Mouse (Mus musculus): ENCODE data around the gene Tpgs1.

The Tpgs1 gene

DNA sequence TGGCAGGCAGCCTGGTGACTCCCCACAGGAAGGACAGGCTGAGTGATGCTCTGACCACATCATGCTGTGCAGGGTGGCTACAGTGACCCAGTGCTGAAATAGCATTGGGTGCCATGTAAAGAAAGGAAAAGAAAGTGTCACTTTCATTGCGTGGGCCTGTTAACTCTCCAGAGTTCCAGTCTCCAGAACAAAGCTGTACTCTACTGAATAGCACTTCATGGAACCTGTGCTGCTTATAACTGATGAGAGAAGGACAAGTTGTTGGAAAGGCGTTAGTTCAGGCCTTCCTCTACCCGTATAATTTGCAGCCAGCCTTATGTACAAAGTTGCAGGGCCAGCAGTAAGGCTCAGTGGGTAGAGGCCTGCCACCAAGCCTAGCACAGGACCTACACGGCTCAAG is 19.6 kb downstream of the Tpgs1 start, which contains the start of gene Gzmm:
Gene Gzmm (plus strand): TSS at position 301 of the 400 bp plus-strand sequence.
- in situ Hi-C loops (cut with MboI, MseI): loop anchor here in 1 of 2 experiments (5.0 kb wide), 1 partner anchor 359 kb away; the partner anchor contains the start of gene Gpx4

DNA sequence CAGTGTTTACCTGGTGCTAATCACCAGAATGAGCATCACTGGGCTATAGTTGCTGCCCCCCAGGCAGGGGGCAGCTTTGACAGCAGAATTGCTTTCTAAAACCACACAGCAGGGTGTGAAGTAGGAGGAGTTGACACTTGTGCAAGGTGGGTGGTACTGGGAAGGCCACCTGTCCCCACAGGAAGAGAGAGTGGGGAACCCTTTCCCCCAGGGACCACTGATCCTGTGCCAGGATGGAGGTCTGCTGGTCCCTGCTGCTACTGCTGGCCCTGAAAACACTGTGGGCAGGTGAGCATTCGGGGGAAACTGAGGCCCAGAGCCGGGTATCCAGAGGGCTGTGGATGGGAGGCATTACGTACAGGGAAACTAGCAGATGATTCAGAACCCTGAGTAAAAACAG is 20.0 kb downstream of the Tpgs1 start:
- in situ Hi-C loops (cut with MboI, MseI): loop anchor here in 1 of 2 experiments (5.0 kb wide), 1 partner anchor 358 kb away; the partner anchor contains the start of gene Gpx4

DNA sequence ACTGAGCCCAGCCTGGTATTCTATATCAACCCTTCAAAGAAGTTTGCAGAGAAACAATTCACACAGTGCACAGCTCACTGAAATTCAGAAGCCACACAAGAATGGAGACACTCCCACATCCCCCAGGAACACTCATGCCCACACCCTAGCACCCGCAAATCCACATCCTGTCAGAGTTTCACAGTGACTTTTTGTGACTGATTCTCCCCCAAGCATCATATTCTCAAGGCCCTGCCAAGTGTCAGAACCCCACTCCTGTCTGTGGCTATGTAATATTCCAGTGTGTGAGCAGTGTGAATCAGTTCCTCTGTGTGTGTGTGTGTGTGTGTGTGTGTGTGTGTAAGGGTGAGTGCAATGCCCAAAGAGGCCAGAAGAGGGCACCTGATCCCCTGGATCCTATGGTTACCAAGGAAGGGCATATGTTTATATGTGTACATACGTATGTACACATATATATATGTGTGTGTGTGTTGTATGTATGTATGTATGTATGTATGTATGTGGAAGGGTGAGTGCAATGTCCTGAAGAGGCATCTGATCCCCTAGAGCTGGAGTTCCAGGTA is 22.9 kb downstream of the Tpgs1 start:
- in situ Hi-C loops (cut with MboI, MseI): no loop called here

DNA sequence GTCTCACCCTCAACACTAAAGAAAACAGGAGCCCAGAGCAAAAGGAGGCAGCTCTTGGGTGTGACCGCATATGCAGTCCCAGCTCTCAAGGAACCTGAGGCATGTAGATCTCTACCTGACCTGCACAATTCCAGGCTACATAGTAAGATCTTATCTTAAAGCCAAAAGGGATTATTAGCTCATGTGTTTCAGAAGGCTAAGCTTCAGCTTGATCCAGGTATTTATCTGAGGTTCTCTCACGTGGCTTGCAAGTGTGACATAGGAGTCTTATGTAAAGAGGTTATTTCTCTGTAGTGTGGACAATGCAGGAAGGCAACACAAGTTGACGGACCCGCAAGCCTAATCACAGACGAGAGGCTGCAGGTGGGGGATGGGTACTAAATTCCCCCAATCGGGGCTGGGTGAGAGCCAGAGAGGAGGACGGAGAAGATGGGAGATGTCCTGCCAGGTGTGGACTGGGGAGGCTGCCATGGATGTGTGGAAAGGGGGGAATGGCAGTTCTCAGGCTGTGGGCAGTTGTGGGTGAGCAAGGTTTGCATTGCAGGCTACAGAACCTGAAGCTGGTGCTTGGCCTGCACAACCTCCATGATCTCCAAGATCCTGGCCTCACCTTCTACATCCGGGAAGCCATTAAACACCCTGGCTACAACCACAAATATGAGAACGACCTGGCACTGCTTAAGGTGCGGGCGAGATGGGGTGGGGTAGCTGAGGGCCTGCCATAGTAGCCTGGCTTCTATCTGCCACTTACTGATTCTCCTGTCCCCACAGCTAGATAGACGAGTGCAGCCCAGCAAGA is 24.6 kb downstream of the Tpgs1 start:
- in situ Hi-C loops (cut with MboI, MseI): no loop called here

DNA sequence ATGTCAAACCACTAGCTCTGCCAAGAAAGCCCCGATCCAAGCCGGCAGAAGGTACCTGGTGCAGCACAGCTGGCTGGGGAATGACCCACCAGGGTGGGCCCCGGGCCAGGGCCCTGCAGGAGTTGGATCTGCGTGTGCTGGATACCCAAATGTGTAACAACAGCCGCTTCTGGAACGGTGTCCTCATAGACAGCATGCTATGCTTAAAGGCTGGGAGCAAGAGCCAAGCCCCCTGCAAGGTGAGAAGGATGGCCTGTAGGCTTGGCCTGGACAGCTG is 25.1 kb downstream of the Tpgs1 start:
- in situ Hi-C loops (cut with MboI, MseI): no loop called here

DNA sequence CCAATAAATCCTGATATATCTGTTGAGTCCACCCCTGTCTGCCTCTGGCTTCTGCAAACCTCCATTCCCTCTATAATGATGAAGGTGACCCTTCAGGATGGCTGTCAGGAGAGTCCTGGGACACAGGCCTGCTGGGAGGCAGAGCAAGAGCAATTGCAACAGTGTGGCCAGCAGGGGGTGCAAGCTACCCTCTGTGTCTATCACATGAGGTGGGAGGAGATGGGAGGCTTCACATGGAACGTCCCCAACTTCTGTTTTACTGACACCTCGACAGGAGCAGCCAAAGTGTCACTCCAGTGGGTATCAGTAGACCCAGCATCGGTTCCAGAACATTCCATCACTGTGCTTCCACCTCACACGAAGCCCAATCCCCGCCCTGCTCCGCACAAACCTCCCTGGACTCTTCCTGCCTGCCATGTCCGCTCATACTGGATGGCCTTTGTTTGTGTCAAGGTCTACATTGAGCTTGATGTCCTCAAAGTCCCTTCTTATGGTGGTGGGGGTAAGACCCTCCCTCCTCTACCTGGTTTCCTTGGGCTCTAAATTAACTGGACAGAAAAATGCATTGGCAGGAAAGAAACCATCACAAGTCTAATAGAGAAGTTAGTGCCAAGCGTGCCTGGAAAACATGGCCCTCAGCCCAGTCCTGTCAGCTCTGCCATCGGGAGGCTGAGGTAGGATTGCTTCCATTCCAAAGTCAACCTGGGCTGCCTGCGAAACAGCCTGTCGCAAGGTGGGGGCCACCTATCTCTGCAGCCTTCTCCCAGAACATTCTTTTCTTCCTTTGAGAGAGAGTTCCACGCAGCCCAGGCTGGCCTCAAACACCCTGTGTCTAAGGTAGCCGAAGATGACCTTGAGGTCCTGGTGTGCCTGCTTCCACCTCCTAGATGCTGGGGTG is 26.3 kb downstream of the Tpgs1 start:
- in situ Hi-C loops (cut with MboI, MseI): loop anchor here in 1 of 2 experiments (5.0 kb wide), 1 partner anchor 82 kb away; the partner anchor contains the start of gene Fstl3

DNA sequence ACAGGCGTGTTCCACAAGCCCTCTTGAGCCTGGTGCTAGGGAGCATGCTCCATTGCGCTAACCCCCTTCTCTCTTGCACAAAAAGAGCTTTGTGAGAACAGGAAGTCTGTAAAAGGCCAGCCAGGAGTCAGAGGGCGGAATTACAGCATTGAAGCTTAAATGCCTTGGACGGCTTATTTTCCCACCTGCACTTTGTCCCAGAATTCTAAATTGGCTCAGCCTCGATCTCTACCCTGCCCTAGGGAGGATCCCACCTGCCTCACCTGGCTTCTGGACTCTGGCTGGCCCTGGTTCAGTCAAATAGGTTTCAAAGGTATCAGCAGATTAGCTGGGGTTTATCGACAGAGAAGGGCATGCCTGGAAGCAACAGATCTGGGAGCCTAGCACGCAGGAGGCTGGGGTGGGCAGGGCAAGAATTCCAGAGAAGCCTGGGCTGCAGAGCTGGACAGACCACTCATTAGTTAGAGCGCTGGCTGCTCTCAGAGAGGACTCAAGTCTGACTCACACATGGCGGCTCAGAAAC is 27.0 kb downstream of the Tpgs1 start:
- in situ Hi-C loops (cut with MboI, MseI): loop anchor here in 1 of 2 experiments (5.0 kb wide), 1 partner anchor 81 kb away; the partner anchor contains the start of gene Fstl3

DNA sequence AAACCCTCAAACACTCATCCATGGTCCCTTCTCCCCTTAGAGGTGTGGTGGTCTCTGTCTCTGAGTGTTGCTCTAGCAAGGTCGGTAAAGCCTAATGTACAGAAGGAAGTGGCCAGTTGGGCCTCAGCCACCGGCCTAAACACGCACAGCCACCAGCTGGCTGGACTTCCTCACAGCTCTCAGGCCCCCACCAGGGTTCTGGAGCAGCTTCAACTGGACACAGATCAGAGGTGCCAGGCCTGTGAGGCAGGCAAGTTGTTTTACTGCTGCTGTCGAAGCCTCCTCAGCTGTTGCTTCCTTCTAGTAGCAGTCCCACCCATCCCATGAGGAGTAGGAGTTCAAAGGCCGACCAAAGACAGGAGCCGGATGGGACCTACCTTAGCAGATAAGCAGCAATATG is 28.7 kb downstream of the Tpgs1 start:
- in situ Hi-C loops (cut with MboI, MseI): loop anchor here in 1 of 2 experiments (5.0 kb wide), 1 partner anchor 79 kb away; the partner anchor contains the start of gene Fstl3

DNA sequence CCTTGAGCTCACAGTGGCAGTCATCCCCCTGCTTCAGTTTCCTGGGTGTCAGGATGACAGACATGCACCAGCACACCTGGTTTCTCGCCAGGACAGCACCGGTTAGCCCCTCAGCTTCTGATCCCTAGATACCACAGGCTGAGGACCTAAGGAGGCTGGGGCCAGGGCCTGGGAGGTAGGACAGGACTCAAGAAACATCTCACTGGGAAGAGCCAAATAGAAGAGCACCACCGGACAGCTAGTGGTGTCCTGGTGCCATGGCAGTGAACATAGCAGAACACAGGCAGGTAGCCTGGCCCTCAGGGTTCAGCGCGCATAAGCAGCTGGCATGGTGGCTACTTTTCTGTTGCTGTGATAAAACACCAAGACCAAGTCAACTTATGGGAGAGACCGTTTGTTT is 29.3 kb downstream of the Tpgs1 start:
- in situ Hi-C loops (cut with MboI, MseI): loop anchor here in 1 of 2 experiments (5.0 kb wide), 1 partner anchor 79 kb away; the partner anchor contains the start of gene Fstl3

DNA sequence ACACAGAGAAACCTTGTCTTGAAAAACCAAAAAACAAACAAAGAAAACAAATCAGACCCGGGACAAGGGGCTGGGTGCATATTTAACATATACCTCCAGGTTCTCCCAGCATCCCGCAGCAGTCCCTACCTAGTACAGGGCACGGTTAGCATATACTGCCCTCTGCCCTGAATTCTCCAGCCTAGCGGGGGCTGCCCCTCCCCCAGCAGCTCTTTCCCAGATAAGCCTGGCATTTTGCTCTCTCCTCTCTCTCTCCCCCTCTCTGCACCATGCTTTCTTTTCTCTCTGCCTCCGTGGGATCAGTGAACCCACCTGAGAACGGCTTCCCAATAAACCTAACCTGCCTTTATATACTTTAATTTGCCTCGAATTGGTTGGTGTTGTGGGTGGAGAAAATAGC is 31.5 kb downstream of the Tpgs1 start:
- in situ Hi-C loops (cut with MboI, MseI): loop anchor here in 1 of 2 experiments (25.0 kb wide), 1 partner anchor 1713 kb away; the partner anchor contains the start of gene 1810043G02Rik

DNA sequence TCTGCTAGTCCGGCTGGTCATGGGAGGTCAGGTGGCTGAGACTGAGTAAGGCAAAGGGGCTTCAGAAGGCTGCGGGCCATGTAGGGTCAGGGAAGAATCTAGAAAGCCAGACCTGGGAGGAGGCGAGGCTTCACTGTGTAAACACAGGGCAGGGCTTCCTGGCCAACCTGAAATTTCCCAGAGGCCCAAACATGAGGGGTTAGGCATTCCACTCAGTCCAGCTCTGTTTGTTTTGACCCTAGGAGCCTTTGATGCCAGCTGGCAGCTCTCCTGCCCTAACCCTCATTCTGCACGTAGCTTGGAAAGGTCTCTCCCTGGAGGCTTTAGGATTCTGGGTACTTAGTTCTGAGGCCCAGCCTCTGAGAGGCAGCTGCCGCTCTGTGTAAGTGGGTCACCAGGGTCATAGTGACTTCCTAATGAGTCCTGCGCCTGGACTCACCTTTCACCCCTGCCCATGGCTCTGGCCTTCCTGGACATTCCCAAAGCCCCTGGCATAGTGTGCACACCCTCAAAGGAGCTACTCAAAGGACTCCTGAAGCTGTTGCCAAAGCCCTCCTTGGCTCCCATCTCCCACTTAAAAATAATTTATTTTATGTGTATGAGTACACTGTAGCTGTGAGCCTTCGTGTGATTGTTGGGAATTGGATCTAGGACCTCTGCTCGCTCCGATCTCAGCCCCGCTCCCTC is 32.4 kb downstream of the Tpgs1 start:
- in situ Hi-C loops (cut with MboI, MseI): loop anchor here in 1 of 2 experiments (25.0 kb wide), 1 partner anchor 1714 kb away; the partner anchor contains the start of gene 1810043G02Rik

DNA sequence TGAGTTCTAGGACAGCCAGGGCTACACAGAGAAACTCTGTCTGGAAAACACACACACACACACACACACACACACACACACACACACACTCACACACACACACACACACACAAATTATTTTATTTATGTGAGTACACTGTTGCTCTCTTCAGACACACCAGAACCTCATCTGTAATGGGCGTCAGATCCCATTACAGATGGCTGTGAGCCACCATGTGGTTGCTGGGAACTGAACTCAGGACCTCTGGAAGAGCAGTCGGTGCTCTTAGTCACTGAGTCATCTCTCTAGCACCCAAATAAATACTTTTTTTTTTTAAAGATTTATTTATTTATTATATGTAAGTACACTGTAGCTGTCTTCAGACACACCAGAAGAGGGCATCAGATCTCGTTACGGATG is 33.8 kb downstream of the Tpgs1 start:
- in situ Hi-C loops (cut with MboI, MseI): loop anchor here in 1 of 2 experiments (25.0 kb wide), 1 partner anchor 1716 kb away; the partner anchor contains the start of gene 1810043G02Rik

DNA sequence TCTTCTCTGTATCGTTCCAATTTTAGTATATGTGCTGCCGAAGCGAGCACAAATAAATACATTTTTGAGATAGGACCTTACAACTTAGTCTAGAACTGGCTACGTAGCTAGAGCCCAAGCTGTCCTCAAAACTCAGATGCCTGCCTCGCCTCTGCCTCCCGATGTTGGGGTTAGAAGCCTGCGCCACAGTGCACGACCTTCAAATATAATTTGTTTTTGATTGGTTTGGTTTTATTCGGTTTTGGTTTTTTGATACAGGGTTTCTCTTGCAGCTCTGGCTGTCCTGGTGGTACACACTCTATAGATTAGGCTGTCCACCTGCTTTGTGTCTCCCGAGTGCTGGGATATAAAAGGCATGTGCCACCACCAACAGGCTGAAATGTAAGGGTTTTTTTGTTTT is 34.4 kb downstream of the Tpgs1 start:
- in situ Hi-C loops (cut with MboI, MseI): loop anchor here in 1 of 2 experiments (25.0 kb wide), 1 partner anchor 1716 kb away; the partner anchor contains the start of gene 1810043G02Rik

DNA sequence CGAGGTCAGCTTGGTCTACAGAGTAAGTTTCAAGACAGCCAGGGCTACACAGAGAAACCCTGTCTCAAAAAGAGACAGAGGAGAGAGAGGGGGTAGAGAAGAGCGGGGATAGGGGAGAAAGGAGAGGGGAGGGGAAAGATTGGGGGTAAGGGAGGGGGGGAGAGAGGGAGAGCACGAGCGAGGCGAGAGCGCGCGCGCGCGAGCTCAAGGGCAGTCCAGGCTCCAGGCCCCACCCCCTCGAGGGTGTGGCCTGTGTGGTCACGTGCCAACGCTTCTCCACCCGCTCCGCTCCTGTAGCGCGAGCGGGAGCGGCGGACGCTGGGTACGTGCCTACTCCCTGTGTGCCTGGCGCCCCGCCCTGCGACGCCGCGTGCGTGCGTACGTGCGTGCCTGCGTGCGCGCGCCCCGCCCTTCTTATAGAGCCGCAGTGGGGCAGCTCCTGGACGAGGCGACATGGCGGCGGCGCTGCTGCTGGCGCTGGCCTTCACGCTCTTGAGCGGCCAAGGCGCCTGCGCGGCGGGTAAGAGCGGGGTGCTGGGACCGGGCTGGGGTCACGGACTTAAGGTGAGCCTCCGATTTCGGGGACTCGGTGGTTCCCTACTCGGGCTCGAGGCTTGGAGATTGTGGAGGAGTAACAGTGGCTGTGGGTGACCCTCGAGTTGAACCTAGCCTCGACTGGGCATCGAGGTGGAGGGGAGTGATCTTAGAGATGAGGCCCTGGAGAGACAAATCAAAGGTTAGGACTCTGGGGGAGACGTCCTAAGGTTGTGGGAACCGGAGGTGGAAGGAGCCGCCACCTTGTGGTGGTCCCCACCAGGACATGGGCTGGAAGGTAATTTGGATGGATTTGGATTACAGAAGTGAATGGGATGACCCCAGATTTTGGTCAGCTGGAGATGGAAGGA is 35.1 kb downstream of the Tpgs1 start, which contains the start of gene Bsg:
Gene Bsg (plus strand): TSS at position 427 of the 905 bp plus-strand sequence.
- in situ Hi-C loops (cut with MboI, MseI): loop anchor here in 1 of 2 experiments (25.0 kb wide), 1 partner anchor 1717 kb away; the partner anchor contains the start of gene 1810043G02Rik

DNA sequence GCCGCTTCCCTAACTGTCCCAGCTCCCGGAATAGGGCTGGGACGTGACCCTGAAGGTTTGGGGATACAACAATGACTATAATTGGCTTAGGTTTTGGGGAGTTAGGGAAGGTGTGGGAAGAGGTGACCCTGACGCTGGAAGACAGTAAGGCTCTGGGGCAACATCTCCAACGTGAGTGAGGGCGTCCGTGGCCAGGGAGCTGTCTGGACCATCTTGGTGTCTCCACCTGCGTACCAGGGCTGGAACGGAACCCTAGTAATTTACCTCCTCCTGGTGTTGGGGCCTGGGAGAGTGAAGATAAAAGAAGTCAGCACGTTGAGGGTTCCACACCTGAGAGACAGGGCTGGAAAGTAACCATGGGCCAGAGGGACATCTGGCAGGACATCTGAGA is 35.8 kb downstream of the Tpgs1 start:
- in situ Hi-C loops (cut with MboI, MseI): loop anchor here in 1 of 2 experiments (25.0 kb wide), 1 partner anchor 1718 kb away; the partner anchor contains the start of gene 1810043G02Rik

DNA sequence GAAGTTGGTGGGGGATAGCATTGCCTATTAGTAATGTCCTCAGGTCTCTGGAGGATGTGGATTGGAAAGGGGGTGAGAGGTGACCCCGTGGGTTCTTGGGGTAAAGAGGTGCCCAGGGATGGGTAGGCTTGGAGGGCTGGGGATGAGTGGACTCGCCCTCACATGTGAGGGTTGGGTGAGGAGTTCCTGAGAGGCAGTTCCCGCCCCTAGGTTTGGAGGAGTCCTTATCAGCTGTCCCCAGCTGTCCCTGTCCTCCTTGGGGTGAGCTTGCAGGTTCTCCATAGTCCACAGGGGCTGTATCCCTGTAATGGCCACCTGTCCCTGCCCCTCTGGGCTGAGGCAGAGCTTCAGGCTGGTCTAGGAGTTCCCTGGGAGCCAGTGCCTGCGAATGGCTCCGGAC is 36.8 kb downstream of the Tpgs1 start:
- in situ Hi-C loops (cut with MboI, MseI): loop anchor here in 1 of 2 experiments (25.0 kb wide), 1 partner anchor 1719 kb away; the partner anchor contains the start of gene 1810043G02Rik

DNA sequence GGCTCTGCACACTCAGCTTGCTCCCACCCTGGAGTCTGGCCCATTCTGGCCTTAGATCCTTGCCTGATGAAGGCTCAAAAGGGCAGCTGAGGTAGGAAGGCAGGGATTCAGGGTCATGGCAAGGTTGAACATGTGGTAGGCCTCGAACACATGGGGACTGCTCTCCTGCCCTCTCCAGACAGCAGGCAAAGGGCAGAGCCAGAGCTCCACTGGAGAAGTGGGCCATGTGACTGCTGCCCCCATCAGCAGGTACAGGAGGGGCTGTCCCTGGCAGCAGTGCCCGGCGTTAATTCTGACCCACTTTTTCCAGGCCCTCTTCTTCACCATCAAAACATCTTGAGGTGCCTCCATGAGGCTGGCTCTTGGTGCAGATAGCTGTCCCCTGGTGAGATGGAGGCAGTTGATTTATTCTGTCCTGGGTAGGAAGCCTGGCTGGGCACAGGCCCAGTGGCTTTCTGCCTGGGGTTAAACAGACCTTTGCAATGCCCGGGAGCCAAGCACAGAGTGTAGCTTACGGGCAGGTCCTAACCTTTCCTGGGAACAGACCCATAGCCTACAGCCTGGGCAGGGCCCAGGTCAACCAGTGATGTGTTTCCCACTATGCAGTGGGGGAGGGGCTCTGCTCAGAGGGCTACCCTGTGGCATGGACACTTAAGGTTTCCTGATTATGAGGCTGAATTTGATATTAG is 37.4 kb downstream of the Tpgs1 start:
- in situ Hi-C loops (cut with MboI, MseI): loop anchor here in 1 of 2 experiments (25.0 kb wide), 1 partner anchor 1719 kb away; the partner anchor contains the start of gene 1810043G02Rik

DNA sequence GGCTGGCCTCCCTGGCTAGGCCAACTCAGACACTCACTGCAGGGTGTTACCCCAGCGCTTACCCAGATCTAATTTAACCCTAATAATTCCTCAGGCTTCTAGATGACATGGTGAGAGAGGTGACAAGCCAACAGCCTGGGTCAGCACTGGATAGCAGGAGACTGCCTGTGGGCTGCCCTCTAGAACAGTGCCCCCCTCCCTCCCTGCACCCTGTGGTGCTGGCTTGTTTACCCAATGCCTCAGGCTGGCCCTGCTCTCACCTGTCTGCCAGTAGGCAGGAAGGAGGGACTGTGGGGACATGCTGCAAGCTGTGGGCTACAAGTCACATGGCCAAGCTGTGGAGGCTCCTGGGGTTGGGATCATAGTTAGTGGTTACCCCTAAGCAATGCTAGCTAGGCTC is 38.0 kb downstream of the Tpgs1 start:
- in situ Hi-C loops (cut with MboI, MseI): loop anchor here in 1 of 2 experiments (25.0 kb wide), 1 partner anchor 1720 kb away; the partner anchor contains the start of gene 1810043G02Rik
